Mouse (Mus musculus): ENCODE measurements around the gene Insl6. TPM values are rescaled to one million over a fixed set of nuclear protein-coding genes. Genes with fewer than 3 reads are reported as not detected.

Insl6 gene
- total and polyA plus RNA-seq, 3 experiments: 5.1 to 11.2 (median 8.5) TPM

- Histone ChIP-seq H3K36me3 (replicated peaks in 1 of 2; ENCODE audit: control insufficient read depth in 1 of 2, insufficient read depth in 1 of 2, low read length in 1 of 2) (no peaks in the 10 kb centered on the region), H3K9ac (ENCODE audit: insufficient read depth, low read depth) (no peak overlapping the region), H3K9me3 (replicated peaks; ENCODE audit: low read length) (no peaks in the 10 kb centered on the region), H3K4me1 (ENCODE audit: control insufficient read depth in 1 of 2, insufficient read depth in 2 of 2) (peaks cover 3 to 12% of the 10 kb centered on the region in 2 experiments), H3K27ac (ENCODE audit: insufficient read depth, low read depth) (no peak overlapping the region), H3K79me2 (replicated peaks; ENCODE audit: control insufficient read depth, extremely low read depth, insufficient read depth, poor library complexity, severe bottlenecking) (no peaks in the 10 kb centered on the region), H3K4me3 (replicated peaks in 1 of 3; ENCODE audit: low read depth in 2 of 3, low read length in 2 of 3, poor library complexity in 1 of 3) (no peak overlapping the region), H3K4me2 (ENCODE audit: insufficient read depth, low read depth, poor library complexity, severe bottlenecking) (no peak overlapping the region), H3K27me3 (replicated peaks) (no peaks in the 10 kb centered on the region)
- TF ChIP-seq E2F4 (IDR thresholded peaks at IDR 0.05; ENCODE audit: insufficient replicate concordance, low read depth, low read length) (no peak), IRF4 (IDR thresholded peaks at IDR 0.05; ENCODE audit: low read depth, low read length) (no peak), ZC3H11A (IDR thresholded peaks at IDR 0.05; ENCODE audit: low read depth, low read length) (no peak), EP300 (IDR thresholded peaks at IDR 0.05; ENCODE audit: low read length) (no peak), SMC3 (IDR thresholded peaks at IDR 0.05; ENCODE audit: low read depth, low read length) (no peak)
- in situ Hi-C loops (cut with MboI; ENCODE audit: low pct_ligation_motif_present, low pct_unique_long_range_greater_than_20kb, low sequenced_read_pairs) (no loop called here), dilution Hi-C loops (cut with MboI; ENCODE audit: extremely low pct_ligation_motif_present, extremely low pct_unique_long_range_greater_than_20kb, low sequenced_read_pairs) (no loop called here)
- no peak for DNase-seq (ENCODE audit: extremely low read depth)
These were observed 15.9 kb upstream of the Insl6 start for GRCm38 (mm10) chr19:29341029-29341428.

- H3K4me2 ChIP-seq (ENCODE audit: insufficient read depth, low read depth, poor library complexity, severe bottlenecking): no peak overlapping the region
- H3K4me1 ChIP-seq (ENCODE audit: control insufficient read depth in 1 of 2, insufficient read depth in 2 of 2): no peaks in the 10 kb centered on the region
- H3K27ac ChIP-seq (ENCODE audit: insufficient read depth, low read depth): no peak overlapping the region
- H3K27me3 ChIP-seq (replicated peaks): peaks cover 17% of the 10 kb centered on the region
- H3K36me3 ChIP-seq (replicated peaks in 1 of 2; ENCODE audit: control insufficient read depth in 1 of 2, insufficient read depth in 1 of 2, low read length in 1 of 2): no peaks in the 10 kb centered on the region
- H3K79me2 ChIP-seq (replicated peaks; ENCODE audit: control insufficient read depth, extremely low read depth, insufficient read depth, poor library complexity, severe bottlenecking): no peaks in the 10 kb centered on the region
- H3K4me3 ChIP-seq (replicated peaks in 1 of 3; ENCODE audit: low read depth in 2 of 3, low read length in 2 of 3, poor library complexity in 1 of 3): no peak overlapping the region
- dilution Hi-C loops (cut with MboI; ENCODE audit: extremely low pct_ligation_motif_present, extremely low pct_unique_long_range_greater_than_20kb, low sequenced_read_pairs) (no loop called here), in situ Hi-C loops (cut with MboI; ENCODE audit: low pct_ligation_motif_present, low pct_unique_long_range_greater_than_20kb, low sequenced_read_pairs) (no loop called here)
- no peak for DNase-seq (ENCODE audit: extremely low read depth)
- no peak overlapping the region for H3K9ac ChIP-seq (ENCODE audit: insufficient read depth, low read depth)
- TF ChIP-seq CTCF (conservative IDR thresholded peaks at IDR 0.05 in 1 of 2, IDR thresholded peaks at IDR 0.05 in 1 of 2; ENCODE audit: low read depth in 2 of 2, low read length in 2 of 2): peak in 1 of 2 experiments; percentile 42; a peak in 2 of 4 replicates
- TF ChIP-seq ETS1 (conservative IDR thresholded peaks at IDR 0.05; ENCODE audit: low read depth, low read length): no peak
- TF ChIP-seq SMC3 (IDR thresholded peaks at IDR 0.05; ENCODE audit: low read depth, low read length): peak; percentile 37
- H3K9me3 ChIP-seq (replicated peaks; ENCODE audit: low read length): no peaks in the 10 kb centered on the region
These were observed 11.5 kb upstream of the Insl6 start for GRCm38 (mm10) chr19:29336624-29337023.

GRCm38 (mm10) chr19:29334068-29334745 is 9.1 kb upstream of the Insl6 start, which contains the start of gene Rln1:
Gene Rln1, minus strand, starts transcription at chr19:29334670.
- no peaks in the 10 kb centered on the region for H3K36me3 ChIP-seq (replicated peaks in 1 of 2; ENCODE audit: control insufficient read depth in 1 of 2, insufficient read depth in 1 of 2, low read length in 1 of 2)
- in situ Hi-C loops (cut with MboI; ENCODE audit: low pct_ligation_motif_present, low pct_unique_long_range_greater_than_20kb, low sequenced_read_pairs): no loop called here
- no peak for TF ChIP-seq MEF2A (IDR thresholded peaks at IDR 0.05; ENCODE audit: borderline replicate concordance, low read depth, low read length)
- TF ChIP-seq NELFE (IDR thresholded peaks at IDR 0.05; ENCODE audit: low read depth, low read length): no peak
- TF ChIP-seq TBP (conservative IDR thresholded peaks at IDR 0.05; ENCODE audit: low read depth, low read length): no peak
- TF ChIP-seq ZKSCAN1 (IDR thresholded peaks at IDR 0.05; ENCODE audit: borderline replicate concordance, low read depth, low read length): no peak
- no peaks in the 10 kb centered on the region for H3K9me3 ChIP-seq (replicated peaks; ENCODE audit: low read length)
- no peaks in the 10 kb centered on the region for H3K79me2 ChIP-seq (replicated peaks; ENCODE audit: control insufficient read depth, extremely low read depth, insufficient read depth, poor library complexity, severe bottlenecking)
- no peak within 1 kb of the TSS for H3K4me3 ChIP-seq (replicated peaks in 1 of 3; ENCODE audit: low read depth in 2 of 3, low read length in 2 of 3, poor library complexity in 1 of 3)
- no peak within 1 kb of the TSS for H3K9ac ChIP-seq (ENCODE audit: insufficient read depth, low read depth)
- no peaks in the 10 kb centered on the region for H3K4me1 ChIP-seq (ENCODE audit: control insufficient read depth in 1 of 2, insufficient read depth in 2 of 2)
- H3K27me3 ChIP-seq (replicated peaks): peaks cover 17% of the 10 kb centered on the region
- no peak for DNase-seq (ENCODE audit: extremely low read depth)
- dilution Hi-C loops (cut with MboI; ENCODE audit: extremely low pct_ligation_motif_present, extremely low pct_unique_long_range_greater_than_20kb, low sequenced_read_pairs): no loop called here
- H3K27ac ChIP-seq (ENCODE audit: insufficient read depth, low read depth): no peak within 1 kb of the TSS
- H3K4me2 ChIP-seq (ENCODE audit: insufficient read depth, low read depth, poor library complexity, severe bottlenecking): peak within 1 kb of the TSS; percentile 21; the same call in 1 of the 2 replicates

Measured in CH12.LX (cell line).